Mouse (Mus musculus): Measurements from ENCODE around the gene Cuedc2. TPM values are rescaled to one million over a fixed set of nuclear protein-coding genes. Genes with fewer than 3 reads are reported as not detected.

Gene Cuedc2
- total and polyA plus RNA-seq, 3 experiments, result 251 to 302 (median 297) TPM

GRCm38 (mm10) chr19:46348761-46349458 is 10.4 kb upstream of the Cuedc2 start (continued):
- TF ChIP-seq TAL1 (IDR thresholded peaks at IDR 0.05; ENCODE audit: low read length) (no peak), RAD21 (IDR thresholded peaks at IDR 0.05; ENCODE audit: low read depth, low read length) (no peak), POLR2AphosphoS5 (IDR thresholded peaks at IDR 0.05; ENCODE audit: borderline replicate concordance, low read depth, low read length) (no peak), ZMIZ1 (IDR thresholded peaks at IDR 0.05; ENCODE audit: low read depth, low read length) (0 out of 2 replicates have a peak, but pooled peaks have one; percentile 37), SMC3 (IDR thresholded peaks at IDR 0.05; ENCODE audit: low read depth, low read length) (no peak), POLR2A (IDR thresholded peaks at IDR 0.05; ENCODE audit: control insufficient read depth in 1 of 2, insufficient read depth in 1 of 2, low read depth in 1 of 2, low read length in 2 of 2, poor library complexity in 1 of 2) (peak; percentile 91), NRF1 (IDR thresholded peaks at IDR 0.05; ENCODE audit: insufficient read depth, low read depth, low read length, poor library complexity, severe bottlenecking) (peak; percentile 76), TBP (IDR thresholded peaks at IDR 0.05; ENCODE audit: low read depth, low read length) (no peak), USF2 (IDR thresholded peaks at IDR 0.05; ENCODE audit: borderline replicate concordance in 1 of 2, insufficient read depth in 1 of 2, low read depth in 1 of 2, low read length in 2 of 2) (no peak)

GRCm38 (mm10) chr19:46347936-46348668 is 9.6 kb upstream of the Cuedc2 start:
- H3K4me1 ChIP-seq (ENCODE audit: control insufficient read depth in 1 of 2, insufficient read depth in 2 of 2, low read length in 2 of 2), result peaks cover 22 to 41% of the 10 kb centered on the region in 2 experiments
- peak; percentile 68 for TF ChIP-seq ETS1 (IDR thresholded peaks at IDR 0.05; ENCODE audit: low read depth, low read length)
- TF ChIP-seq MAFK (IDR thresholded peaks at IDR 0.05; ENCODE audit: borderline replicate concordance, low read depth, low read length), result no peak
- TF ChIP-seq MAX (IDR thresholded peaks at IDR 0.05; ENCODE audit: low read length), result 0 out of 2 replicates have a peak, but pooled peaks have one; percentile 16
- peak; percentile 52; the same call in 1 of the 2 replicates for TF ChIP-seq ZMIZ1 (IDR thresholded peaks at IDR 0.05; ENCODE audit: low read depth, low read length)
- TF ChIP-seq POLR2A (IDR thresholded peaks at IDR 0.05; ENCODE audit: control insufficient read depth in 1 of 2, insufficient read depth in 1 of 2, low read depth in 1 of 2, low read length in 2 of 2, poor library complexity in 1 of 2), result no peak
- TF ChIP-seq EP300 (IDR thresholded peaks at IDR 0.05; ENCODE audit: low read depth in 1 of 2, low read length in 2 of 2), result peak; percentile 25 to 64; a peak in 3 of 4 replicates
- TF ChIP-seq ELF1 (IDR thresholded peaks at IDR 0.05; ENCODE audit: low read depth, low read length), result peak; percentile 52; the same call in 1 of the 2 replicates
- TF ChIP-seq NELFE (IDR thresholded peaks at IDR 0.05; ENCODE audit: low read depth, low read length), result no peak
- peak; percentile 19; the same call in 1 of the 2 replicates for TF ChIP-seq TBP (IDR thresholded peaks at IDR 0.05; ENCODE audit: low read depth, low read length)
- TF ChIP-seq USF1 (IDR thresholded peaks at IDR 0.05; ENCODE audit: low read depth, low read length), result no peak
- peak; percentile 51; the same call in 1 of the 2 replicates for TF ChIP-seq POLR2AphosphoS2 (IDR thresholded peaks at IDR 0.05; ENCODE audit: low read length)
- no peak for TF ChIP-seq CTCF (IDR thresholded peaks at IDR 0.05 in 2 of 3, conservative IDR thresholded peaks at IDR 0.05 in 1 of 3; ENCODE audit: control insufficient read depth in 1 of 3, insufficient read depth in 1 of 3, low read depth in 2 of 3, low read length in 3 of 3, poor library complexity in 1 of 3, severe bottlenecking in 1 of 3)
- TF ChIP-seq CHD1 (IDR thresholded peaks at IDR 0.05; ENCODE audit: low read depth, low read length), result peak; percentile 72; the same call in 1 of the 2 replicates
- no peak for TF ChIP-seq GABPA (IDR thresholded peaks at IDR 0.05; ENCODE audit: low read depth, low read length)
- no peak for TF ChIP-seq ZC3H11A (IDR thresholded peaks at IDR 0.05; ENCODE audit: low read depth, low read length)
- peak; percentile 91 for TF ChIP-seq ZNF384 (IDR thresholded peaks at IDR 0.05; ENCODE audit: low read depth, low read length)
- peak; percentile 48 for TF ChIP-seq RCOR1 (IDR thresholded peaks at IDR 0.05; ENCODE audit: low read depth, low read length)
- 0 out of 2 replicates have a peak, but pooled peaks have one; percentile 28 for TF ChIP-seq UBTF (IDR thresholded peaks at IDR 0.05; ENCODE audit: borderline replicate concordance, insufficient read depth, low read depth, low read length)
- no peak for TF ChIP-seq TCF12 (IDR thresholded peaks at IDR 0.05; ENCODE audit: low read depth, low read length)
- peak; percentile 68 for TF ChIP-seq MYC (IDR thresholded peaks at IDR 0.05; ENCODE audit: low read depth, low read length)
- TF ChIP-seq GATA1 (IDR thresholded peaks at IDR 0.05; ENCODE audit: low read depth, low read length), result peak; percentile 76
- TF ChIP-seq RAD21 (IDR thresholded peaks at IDR 0.05; ENCODE audit: low read depth, low read length), result no peak

More at GRCm38 (mm10) chr19:46347936-46348668, 9.6 kb upstream of the Cuedc2 start:
- no peaks in the 10 kb centered on the region for H3K9me3 ChIP-seq (replicated peaks; ENCODE audit: insufficient read depth, low read length)
- no peaks in the 10 kb centered on the region for H3K27me3 ChIP-seq (ENCODE audit: control insufficient read depth in 1 of 2, insufficient read depth in 2 of 2, low read length in 2 of 2)
- H3K9ac ChIP-seq (ENCODE audit: control insufficient read depth, low read depth, low read length, poor library complexity, severe bottlenecking), result peak overlapping the region; percentile 84
- peak overlapping the region; percentile 66 to 84 for H3K4me3 ChIP-seq (ENCODE audit: control insufficient read depth in 1 of 2, insufficient read depth in 1 of 2, low read depth in 2 of 2, low read length in 2 of 2)
- peak overlapping the region; percentile 78 for H3K27ac ChIP-seq (ENCODE audit: control insufficient read depth, low read depth, low read length)
- peaks cover 8% of the 10 kb centered on the region for H3K79me2 ChIP-seq (ENCODE audit: control insufficient read depth, insufficient read depth, low read length, poor library complexity)
- H3K36me3 ChIP-seq (ENCODE audit: control insufficient read depth in 1 of 2, insufficient read depth in 2 of 2, low read length in 2 of 2), result peaks cover 0 to 46% of the 10 kb centered on the region in 2 experiments; a peak in 2 of 4 replicates
- DNase-seq (ENCODE audit: low read depth, low spot score), result peak; percentile 88

Measured in MEL (cell line).